Mouse (Mus musculus) natural killer cell, adult 2 months (primary cell): ENCODE data around the gene Cst6.
"Not testable (repeated sequence)": the region's sequence is repeated elsewhere in the genome, so short reads cannot be mapped to it uniquely, and the experiment has no call there.

Source experiments
- DNase-seq, 2 experiments: peaks; one replicate each; pipeline ENCODE4 v3.0.0; 2022; ENCODE audit warnings: low spot score in 2 of 2

The Cst6 gene

GRCm38 (mm10) chr19:5349502-5349873 lies at the start of gene Cst6:
Cst6 (minus strand) TSS chr19:5349574.
- not testable (repeated sequence) for DNase-seq

DNA sequence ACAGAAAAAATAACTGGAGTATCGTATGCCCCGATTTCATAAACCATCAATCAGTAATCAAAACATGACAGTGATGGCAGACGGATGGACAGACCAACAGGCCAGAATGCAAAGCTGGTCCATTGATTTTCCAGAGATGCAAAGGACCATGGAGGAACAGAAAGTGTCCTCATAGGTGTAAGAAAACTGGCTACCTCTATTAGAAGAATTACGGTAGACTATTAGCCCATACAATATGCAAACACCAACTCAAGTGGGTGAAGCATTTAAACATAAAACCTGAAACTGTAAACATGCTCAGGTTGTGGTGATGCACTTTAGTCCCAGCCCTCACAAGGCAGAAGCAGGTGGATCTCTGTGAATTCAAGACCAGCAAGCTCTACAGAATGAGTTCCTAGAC lies 46.0 kb upstream of the Cst6 start:
- DNase-seq: no peak

- no peak for DNase-seq
Observed at GRCm38 (mm10) chr19:5394168-5394567, 44.8 kb upstream of the Cst6 start.

DNA sequence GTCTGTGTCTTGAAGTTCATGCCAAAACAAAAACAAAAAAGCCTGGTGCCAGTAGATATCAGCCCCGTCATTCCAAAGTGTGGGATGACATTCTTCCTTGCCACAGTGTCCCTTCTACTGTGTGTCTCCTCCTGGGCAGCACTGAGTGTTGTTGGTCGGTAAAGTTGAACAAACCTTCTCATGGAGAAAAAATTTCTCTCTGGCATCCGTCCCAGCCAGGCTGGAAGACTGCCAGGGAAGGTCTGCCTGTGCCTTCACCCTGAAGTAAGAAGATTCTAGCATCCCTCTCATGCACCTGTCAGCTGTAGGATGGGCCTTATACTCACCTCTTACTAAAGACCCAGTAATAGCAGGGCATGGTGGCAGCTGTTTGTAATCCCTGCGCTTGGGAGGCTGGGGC lies 43.5 kb upstream of the Cst6 start:
- no peak for DNase-seq

GRCm38 (mm10) chr19:5390416-5390815 lies 41.0 kb upstream of the Cst6 start:
- DNase-seq: no peak

DNA sequence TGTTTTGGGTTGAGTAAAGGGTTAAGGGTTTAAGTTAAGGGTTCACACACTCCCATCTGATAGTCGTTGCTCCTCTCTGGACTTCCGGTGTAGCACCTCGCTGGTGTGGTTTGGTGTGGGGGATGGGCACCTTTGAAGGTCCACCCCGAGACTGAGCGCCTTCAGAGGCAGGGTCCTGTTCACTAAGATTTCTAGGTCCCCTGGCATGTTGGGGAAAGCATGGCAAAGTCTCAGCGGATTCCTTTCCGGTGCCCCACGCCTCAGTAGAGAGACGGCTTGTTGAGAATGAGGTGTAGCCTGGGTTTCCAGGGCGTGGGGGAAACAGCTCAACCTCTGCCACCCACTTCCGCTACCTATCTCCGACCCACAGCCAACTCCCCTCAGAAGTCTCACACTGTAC lies 40.3 kb upstream of the Cst6 start:
- DNase-seq: peak; percentile 87 to 91

- DNase-seq: peak; percentile 94 to 95
Observed at GRCm38 (mm10) chr19:5388588-5389242, 39.3 kb upstream of the Cst6 start, which contains the start of gene Sart1. Sart1 (minus strand) TSS chr19:5388703.

DNA sequence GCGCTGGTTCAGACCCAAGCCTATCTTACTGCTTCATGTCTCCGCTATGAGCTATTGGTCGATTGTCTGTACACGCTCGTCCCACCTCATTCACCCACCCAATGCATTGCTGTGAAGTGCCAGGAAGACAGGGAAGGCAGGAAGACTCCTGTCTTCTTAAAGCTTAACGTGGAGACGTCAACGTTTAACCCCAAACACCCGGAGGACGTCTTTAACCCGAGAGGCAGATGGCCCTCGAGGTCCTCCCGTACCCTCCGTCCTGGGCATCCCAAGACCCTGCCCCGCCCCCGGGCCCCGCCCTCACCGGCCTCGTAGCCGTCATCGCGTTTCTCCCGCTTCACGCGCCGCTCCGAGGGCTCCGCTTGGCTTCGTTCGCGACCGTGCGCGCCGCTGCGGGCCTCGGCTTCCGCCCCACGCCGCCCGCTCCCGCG lies 38.7 kb upstream of the Cst6 start:
- peak in 1 of 2 experiments; percentile 18 for DNase-seq

DNA sequence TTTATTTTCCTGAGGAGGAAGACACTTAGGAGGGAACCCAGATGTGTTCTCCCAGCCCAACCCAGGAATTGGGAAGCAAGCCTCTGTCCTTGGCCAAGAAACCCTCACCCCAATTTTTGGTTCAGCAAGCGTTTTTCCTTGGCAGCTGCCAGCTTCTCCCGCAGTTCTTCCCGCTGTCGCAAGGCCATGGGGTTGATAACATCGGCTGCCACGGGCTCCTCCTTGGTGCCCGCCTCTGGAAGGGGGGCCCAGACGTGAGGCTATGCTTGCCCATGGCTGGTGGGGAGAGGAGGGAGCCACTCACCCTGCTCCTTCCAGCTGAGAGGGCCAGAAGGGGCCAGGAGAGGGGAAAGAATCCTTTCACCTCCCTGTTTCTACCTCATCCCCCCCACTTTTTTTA lies 35.3 kb upstream of the Cst6 start:
- DNase-seq: no peak

- no peak for DNase-seq
Observed at GRCm38 (mm10) chr19:5383326-5383725, 34.0 kb upstream of the Cst6 start.

- DNase-seq: no peak
Observed at GRCm38 (mm10) chr19:5377446-5377845, 28.1 kb upstream of the Cst6 start.

DNA sequence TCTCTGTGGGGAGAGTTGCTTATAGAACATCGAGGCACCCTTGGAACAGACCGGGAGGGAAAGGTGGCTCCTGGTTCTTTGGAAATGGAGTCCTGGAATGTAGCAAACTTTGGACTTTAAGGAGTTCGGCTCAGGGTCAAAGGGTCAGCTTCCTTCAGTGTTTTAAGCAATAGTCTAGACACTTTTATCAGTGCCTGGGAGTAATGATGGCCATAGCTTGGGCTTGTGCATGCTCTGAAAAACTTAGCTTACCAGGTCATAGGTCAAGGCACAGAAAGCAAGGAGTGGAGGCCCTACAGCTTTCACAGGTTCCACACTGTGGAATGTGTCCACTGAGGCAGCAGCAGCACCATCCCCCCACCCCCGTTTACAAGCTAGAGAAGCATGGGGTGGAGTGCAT lies 25.4 kb upstream of the Cst6 start:
- no peak for DNase-seq

DNA sequence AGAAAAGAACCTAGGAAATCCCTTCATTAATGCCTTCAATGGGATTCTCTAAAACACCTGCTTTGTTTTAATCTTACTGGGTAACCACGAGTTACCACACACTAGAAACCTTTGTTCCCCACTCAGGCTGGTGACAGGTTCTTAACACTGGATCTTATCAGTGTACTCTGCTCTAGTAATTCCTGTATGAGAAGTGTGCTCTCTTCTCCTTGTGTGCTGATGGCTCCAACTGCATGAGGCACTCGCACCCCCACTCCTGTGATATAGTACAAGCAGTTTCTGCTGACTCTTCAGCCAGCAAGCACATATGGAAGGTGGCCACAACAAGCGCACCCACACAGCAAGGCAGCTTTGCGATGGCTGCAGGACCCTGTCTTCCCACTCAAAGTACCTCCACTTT lies 24.8 kb upstream of the Cst6 start:
- DNase-seq: no peak

DNA sequence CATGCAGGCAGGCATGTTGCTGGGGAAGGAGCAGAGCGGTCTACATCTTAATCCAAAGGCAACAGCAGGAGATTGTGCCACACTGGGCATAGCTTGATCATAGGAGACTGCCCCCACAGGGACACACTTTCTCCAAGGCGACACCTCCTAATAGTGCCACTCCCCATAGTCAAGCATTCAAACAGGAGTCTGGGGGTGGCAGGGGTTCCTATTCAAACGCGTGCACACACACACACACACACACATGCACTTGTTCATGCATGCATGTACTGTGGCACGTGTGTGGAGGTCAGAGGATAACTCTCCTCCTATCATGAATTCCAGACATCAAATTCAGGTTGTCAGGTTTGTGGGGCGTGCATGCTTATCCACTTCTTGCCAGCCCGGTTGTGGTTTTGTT lies 23.4 kb upstream of the Cst6 start:
- DNase-seq: no peak

DNA sequence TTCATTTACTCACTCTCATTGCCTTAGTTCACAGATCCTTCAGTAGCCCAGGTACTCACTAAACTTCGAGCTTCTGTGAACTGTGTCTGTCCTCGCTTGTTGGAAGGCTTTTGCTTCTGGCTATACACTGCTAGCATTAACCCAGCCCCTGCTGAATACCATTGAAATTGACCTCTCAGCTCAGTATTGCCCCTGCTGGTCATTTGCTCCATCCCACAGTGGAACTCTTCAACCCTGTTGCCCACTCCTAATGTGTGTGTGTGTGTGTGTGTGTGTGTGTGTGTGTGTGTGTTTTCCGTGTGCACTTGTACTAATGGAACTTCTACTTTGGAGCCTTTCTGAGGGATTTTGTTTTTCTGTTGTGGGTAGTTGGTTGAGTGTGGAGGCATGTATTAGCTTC lies 21.6 kb upstream of the Cst6 start:
- no peak for DNase-seq

DNA sequence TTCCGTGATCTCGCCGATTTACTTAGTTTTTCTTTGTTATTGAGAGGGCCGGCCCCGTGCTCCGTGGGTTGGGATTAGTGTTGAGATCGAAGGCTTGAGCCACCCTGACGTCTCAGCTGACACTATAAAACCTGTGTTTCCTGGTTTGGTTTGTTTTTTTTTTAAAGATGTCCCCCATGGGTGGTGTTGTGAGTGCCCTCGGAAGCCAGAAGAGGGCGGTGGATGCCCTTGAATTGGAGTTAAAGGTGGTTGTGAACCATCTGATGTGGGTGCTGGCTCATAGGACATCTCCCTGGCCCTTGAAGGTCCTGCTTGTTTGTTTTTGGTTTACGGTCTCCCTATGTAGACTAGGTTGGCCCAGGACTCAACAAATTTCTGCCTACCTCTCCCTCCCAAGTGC lies 18.1 kb upstream of the Cst6 start:
- peak; percentile 29 to 50 for DNase-seq

GRCm38 (mm10) chr19:5367053-5367359 lies 17.6 kb upstream of the Cst6 start, which contains the start of gene Banf1:
Banf1 (minus strand) TSS chr19:5367168.
- DNase-seq: no peak

DNA sequence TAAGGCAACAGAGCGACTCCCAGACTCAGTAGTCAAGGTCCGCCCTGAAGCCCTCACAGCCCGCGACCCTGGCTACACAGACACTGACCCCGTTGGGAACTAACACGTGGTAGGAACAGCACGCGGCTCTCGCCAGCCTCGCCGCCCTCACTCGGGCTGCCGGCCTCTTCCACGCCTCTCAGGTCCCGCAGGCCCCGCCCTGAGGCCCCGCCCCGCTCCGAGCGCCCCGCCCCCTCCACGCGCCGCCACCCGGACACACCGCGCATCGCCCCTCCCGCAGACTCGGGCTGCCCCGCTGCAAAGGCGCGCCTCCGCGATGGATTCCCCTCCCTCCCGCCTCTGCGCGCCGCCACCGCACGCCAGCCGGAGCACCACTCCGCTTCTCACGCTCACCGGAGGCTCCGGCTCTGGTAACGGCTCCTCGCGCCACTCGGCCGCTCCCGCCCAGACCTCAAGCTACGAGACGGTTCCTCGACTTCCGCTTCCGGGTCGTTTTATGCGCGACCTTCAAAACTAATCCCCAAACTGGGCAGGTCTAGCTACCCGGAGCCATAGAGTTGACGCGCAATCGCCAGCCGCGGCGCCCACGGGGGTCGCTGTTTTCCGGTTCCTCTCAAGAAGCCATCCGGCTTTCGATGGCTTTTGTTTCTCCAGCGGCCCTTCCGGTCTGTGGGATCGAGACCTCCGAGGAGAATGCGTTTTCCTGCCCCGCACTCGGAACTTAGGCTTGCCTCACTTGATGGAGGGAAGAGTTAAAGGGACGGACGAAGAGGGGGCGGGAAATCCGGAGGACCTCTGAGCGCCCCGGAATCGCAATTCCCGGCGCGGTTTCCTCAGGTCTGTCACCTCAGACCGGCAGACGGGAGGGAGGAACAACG lies 17.0 kb upstream of the Cst6 start, which contains the start of gene Eif1ad:
Gene Eif1ad (plus strand): TSS at position 567 of the 878 bp plus-strand sequence.
- peak; percentile 96 to 97 for DNase-seq

GRCm38 (mm10) chr19:5365751-5366150 lies 16.4 kb upstream of the Cst6 start:
- DNase-seq: peak in 1 of 2 experiments; percentile 14

DNA sequence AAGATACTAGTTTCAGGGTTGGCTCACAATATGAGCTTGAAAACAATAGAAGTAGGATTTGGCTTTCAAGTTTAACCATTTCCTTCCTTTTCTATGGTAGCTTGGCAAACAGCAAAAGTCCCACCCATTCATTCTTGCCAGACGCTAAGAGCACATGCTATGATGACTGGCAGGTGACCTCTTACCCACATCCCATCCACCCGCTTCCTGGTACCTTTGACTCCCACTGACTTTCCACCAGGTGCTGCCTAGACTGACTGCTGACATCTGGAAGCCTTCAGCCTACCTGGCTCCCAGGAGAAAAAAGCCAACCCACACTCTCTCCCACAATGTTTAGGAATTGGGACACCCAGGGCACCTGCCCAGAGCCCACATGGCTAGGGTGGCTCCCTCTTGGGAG lies 14.8 kb upstream of the Cst6 start:
- DNase-seq: no peak

- no peak for DNase-seq
Observed at GRCm38 (mm10) chr19:5362186-5362585, 12.8 kb upstream of the Cst6 start.

GRCm38 (mm10) chr19:5356080-5356479 lies 6.7 kb upstream of the Cst6 start:
- no peak for DNase-seq

GRCm38 (mm10) chr19:5353609-5354008 lies 4.2 kb upstream of the Cst6 start:
- no peak for DNase-seq
